Mouse (Mus musculus) layer of hippocampus, postnatal 10 days (tissue): ENCODE measurements at regions not wholly inside any gene's neighbourhood (a gene's known extent, or its start where the extent isn't known, plus 50 kb on each side); places are given as distances from the start of the nearest gene placed in this dataset.

Experiments
- DNase-seq, 2 experiments: peaks; one replicate each; pipeline ENCODE4 v3.0.0; 2021; ENCODE audit warnings: low spot score in 2 of 2

DNA sequence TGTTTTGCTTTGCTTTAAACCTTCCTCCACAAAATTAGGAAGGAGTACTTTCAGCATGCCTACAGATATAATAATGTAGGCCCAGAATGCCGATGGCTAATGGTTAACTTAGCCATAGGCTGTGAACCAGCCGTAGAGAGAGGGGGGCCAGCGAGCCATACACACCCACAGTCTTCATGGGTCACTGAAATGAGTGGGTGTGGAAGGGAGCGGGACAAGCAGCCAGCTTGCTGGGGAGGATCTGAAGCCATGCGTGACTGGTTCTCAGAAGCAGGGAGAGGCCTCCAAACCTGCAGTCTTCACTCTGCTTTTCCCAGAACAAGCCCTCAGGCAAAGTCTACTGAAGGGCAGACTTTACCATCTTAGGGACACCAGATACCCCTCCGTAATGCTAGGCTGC, 50.8 kb upstream of the Ptpn13 start:
- no peak for DNase-seq

DNA sequence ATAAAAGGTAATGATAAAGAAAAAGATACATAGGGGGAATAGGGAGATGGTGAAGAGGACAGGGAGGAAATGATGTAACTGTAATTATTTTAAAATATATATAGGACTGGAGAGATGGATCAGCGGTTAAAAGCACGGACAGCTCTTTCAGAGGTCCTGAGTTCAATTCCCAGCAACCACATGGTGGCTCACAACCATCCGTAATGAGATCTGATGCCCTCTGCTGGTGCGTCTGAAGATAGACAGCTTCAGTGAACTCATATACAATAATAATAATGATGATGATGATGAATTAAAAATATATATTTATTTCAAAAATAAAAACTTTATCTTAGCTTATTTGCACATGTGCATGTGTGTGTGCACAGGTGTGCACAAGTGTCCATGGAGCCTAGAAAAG, 51.9 kb upstream of the Ptpn13 start:
- DNase-seq = no peak

DNA sequence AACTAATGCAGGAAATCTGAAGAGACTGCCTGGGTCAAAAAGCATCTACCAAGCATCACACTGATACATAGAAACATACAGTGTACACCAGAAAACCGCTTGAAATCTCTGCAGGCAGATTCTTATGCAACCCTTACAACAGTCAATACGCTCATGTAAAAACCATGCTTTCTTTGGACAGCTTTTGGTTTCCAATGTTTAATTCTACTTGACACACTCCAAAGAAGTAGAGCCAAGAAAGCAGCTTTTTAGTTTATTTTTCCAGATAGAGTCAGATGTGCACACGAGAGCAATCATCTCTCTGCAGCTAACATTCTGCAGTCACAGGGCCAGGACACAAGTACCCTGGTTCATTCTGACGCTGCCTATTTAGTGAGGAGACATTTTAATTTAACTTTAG, 54.5 kb upstream of the Ptpn13 start:
- DNase-seq = no peak

DNA sequence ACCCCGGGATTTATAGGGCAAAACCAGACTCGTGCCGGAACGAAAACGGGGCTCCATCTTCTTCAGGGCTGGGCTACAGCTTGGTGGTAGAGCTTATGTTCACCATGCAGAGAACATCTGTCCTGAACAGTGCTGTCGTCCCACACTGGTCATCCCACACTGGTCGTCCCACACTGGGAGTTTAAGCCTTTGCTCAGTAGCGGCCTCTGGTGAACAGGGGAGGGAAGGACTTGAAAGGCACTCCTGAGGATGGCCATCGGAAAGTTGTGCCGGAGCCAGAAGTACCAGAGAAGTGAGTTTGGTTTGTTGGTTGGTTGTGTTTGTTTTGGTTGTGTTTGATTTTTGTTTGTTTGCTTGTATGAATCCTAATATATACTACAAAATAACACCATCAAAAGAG, 56.0 kb upstream of the Ptpn13 start:
- DNase-seq = no peak

DNA sequence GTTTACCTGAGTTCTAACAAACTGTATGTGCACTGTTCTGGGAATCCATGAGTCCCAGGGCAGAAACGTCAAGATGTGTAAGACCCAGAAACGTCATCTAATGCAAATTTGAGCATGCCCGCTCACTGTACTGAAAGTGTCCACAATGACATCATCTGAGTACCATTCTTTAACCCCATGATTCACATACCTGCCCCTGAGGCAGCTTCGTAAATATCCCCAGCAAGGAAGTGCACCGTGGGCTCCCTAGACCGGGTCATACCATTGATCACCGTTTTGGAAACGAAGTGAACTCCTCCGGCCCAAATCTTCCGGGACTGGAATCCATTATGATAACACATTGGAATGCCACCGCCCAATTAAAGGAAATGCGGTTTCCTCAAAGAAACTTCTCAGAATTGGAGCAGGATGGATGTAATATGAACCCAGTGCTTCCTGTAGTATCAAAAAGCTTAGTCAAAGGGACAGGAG, 57.8 kb upstream of the Ptpn13 start:
- no peak for DNase-seq

DNA sequence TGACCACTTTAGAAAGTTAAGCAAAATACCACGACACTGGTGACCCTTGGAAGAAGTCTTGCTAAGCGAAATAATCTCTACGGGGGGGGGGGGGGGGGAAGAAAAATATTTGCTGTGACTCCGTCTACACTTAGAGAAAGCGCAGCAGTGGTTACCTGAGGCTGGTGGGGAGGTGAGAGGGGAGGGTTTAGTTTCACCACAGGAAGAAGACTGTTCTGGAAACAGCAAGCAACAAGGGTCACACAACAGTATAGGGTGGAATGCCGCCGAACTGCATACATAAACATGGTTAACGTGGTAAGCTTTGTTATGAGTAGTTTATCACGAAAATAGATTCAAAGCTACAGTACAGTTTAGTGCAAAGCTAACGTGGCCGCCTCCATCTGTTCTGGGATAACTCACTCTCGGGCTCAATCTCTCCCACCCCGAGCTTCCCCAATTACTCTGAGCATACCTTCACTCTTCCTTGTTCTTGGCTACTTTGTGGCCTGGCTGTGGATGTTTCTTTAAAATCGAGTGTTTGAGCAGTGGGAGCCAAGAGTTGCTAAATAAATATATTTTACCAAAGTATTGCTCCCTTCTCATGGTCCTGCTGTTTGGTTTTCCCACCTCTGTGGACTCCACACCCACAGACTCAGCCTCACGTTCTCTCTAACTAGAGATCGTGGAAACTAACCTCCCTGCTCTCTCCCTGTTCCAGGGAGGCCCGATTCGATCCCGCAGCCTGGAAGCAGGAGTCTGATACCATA, 59.1 kb upstream of the Ptpn13 start:
- DNase-seq = no peak

DNA sequence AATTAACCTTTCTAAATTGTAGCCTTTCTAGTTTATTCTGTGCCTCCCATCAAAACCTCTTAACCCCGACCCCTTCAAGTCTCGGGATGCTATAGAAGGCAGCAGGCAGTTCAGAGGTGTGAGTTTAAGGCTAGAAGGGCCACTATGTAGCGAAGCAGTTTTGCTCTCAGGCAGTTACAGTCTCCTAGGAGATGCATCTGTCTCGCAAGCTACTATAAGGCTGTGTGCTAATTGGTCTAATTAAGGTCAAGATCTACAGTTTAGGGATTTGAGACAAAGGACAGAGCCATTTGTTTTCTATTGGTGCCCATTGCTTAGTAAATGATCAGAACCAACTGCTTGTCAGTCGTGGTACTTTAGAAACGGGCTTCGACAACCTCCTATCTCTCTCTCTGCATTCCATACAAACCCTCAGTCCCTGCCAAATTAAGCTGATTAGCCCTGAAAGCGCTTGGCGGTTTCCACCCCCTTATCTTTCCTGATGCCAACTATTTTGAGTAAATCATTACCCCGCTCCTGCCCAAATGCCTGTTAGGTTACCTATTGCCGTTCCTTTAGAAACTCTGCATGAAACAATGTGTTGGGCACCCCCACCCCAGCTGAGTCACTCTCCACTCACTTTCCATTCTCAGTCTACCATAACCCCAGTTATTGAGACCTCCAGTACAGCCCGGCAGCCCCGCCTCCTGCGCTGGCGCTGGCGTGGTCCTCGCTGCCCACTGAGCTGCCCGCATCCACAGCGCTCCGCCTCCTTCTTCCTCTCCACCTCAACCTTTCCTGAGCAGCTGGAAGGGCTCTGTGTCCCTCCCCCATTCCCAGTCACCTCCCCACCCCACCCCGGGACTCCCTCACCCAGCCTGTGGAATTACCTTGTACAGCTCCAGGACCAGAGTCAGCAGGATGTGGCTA, 59.9 kb upstream of the Ptpn13 start:
- no peak for DNase-seq

DNA sequence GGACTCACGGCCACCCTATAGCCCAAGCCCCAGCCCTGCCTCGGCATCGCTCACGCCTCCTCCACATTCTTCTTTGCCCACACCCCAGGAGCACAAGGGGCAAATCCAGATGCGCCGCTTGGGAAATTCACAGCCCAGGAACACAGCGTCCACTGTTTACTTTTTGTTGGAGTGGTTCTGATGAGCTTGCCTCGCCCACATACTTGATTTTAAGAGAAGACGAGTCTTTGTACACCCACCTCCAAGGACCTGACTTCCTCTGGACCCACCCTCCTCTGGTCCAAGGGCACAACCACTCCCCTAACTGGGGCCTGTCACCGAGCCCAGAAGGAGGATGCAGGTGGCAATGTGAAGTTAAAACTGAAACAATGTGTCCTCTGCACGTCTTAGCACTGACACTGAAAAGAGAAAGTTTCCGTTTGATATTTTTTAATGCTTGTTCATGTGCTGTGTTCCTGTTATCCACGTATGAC, 64.2 kb upstream of the Ptpn13 start:
- no peak for DNase-seq

DNA sequence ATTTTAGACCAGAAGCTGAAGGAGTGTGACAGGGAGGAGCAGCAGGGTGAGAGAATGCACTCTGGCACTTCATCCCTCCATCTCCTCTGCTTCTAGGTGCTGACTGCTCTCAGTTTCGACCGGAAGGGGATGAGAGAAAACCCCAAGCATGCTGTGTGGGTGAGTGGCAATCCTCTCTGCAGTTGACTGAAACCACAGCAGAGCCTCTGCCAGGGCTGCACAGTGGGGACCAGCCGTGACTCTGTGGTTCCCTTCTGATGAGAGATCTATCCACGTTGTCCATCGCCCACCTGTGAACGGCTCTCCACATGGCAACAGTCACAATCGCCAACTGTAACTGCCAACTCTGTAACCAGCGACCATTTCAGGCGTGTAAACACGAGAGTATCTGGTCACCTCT, 64.6 kb upstream of the Ptpn13 start:
- no peak for DNase-seq

DNA sequence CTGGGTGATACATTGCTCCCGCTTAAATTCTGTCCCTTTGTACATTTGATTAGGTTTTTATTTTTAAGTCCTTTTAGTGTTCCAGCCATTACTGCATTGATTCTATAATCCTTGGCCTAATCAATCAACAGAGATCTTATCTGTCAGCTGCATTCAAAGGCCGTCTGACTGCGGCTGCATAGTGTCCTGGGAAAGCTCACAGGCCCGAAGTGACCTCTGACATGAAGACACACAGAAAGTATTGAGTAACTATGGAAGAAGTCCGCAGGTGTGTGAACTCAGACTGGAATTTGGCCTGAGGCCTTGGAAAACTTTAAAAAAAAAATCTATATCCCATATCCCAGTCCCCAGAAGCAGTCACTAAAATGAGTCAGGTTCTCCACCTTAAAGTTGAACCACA, 67.4 kb upstream of the Ptpn13 start:
- DNase-seq = no peak

DNA sequence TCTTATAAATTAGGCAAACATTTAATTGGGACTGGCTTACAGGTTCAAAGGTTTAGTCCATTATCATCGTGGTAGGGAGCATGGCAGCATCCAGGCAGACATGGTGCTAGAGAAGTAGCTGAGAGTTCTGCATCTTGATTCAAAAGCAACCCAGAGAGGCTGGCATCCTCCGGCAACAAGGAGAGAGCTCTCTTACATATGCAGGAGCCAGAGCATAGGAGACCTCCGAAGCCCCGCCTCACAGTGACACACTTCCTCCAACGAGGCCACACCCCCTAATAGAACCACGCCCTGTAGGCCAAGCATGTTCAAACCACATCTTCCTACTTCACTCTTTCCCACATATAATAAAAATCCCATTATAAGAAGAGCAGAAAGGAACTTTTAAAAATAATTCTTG, 68.5 kb upstream of the Ptpn13 start:
- DNase-seq = no peak

DNA sequence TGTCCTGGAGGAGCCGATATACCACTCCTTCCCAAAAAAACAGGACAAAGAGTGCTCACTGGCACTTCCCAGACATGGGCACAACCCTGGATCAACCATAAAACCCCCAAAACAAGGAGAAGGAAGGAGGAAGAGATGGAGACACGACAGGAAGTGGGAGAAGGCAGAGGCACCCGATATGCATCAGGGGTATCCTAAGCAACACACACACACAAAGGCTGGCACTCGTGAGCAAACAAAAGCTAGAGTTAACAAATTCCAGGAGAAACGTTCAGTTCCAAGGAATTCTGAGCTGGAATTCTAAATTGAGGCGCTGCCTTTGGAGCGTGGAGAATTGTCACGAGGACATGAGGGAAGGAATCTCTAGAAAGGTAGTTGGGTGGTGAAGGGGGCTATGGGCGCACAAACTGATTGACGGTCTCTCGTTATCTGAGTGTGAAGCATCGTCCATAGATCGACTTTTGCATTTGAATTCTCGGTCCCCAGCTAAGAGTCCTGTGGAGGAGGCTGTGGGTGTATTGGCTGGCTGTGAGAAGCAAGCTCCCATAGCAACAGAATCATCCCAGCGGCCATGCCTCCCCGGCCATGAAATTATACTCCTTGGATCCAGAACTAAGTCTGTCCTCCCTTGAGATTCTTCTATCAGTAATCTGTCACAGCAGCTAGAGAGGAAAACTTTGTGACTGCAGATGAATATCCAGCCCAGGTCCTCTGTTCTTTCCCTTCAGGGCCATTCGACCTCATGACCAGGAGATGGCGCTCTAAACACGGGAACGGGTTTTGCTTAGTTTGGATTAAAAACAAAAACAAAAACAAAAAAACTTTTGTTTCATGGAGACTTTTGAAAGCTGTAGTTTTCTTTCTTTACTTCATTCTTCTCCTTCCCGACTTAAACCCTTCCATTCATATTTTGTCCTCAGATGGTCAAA, 69.4 kb upstream of the Ptpn13 start:
- DNase-seq = peak; percentile 68 to 71

DNA sequence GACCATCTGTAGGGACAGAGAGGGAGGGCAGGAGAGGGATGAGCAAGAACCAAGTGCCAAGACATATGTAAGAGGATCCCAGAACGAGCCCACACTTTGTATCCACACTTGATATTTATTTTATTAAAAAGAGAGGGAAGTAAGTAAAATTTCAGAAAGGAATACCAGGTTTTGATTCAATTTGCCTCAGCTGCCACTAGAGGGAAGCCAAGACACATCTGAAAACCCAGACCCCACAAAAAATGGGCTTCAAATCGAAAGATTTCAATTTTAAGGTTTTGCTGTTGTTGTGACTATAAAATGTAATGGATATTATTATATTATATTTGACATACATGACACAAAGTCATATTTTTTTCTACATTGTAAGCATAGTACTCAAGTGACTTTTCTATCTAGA, 81.1 kb upstream of the Ptpn13 start:
- DNase-seq = peak in 1 of 2 experiments; percentile 55

DNA sequence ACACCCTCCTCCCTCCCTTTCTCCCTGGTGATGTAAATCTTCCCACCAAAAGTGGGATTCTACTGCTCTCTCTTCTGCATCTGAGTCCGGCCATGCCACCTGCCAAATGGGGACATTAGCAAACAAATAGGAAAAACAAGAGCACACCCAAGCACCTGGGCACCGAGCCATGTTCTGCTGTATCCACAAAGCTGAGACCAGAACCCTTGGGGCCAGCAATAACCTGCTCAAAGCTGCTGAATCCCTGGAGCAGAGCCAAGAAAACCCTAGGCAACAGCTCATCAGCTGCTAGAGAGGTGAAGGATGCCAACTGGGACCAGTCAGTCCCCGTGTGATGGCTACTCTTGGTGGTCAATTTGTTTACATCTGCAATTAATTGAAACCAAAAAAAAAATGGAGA, 83.5 kb upstream of the Ptpn13 start:
- peak in 1 of 2 experiments; percentile 27 for DNase-seq

DNA sequence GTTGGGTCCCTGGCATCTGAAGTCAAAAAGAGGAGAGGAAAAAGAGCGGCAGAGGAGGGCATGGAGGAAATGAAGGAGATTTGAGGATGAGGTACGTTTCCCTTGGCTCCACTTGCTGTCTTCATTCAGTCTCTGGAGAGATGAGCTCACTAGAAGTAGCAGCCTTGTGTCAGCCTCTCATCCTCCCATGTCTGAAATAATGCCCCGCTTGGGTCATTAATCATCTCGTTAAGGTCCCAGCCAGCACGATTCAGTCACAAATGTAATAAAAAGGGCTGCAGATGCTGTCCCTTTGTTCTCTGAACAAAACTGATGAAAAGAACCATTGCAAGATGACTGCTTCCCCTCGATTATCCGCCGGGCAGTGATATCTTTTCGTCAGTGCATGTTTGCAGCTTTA, 84.4 kb upstream of the Ptpn13 start:
- no peak for DNase-seq

DNA sequence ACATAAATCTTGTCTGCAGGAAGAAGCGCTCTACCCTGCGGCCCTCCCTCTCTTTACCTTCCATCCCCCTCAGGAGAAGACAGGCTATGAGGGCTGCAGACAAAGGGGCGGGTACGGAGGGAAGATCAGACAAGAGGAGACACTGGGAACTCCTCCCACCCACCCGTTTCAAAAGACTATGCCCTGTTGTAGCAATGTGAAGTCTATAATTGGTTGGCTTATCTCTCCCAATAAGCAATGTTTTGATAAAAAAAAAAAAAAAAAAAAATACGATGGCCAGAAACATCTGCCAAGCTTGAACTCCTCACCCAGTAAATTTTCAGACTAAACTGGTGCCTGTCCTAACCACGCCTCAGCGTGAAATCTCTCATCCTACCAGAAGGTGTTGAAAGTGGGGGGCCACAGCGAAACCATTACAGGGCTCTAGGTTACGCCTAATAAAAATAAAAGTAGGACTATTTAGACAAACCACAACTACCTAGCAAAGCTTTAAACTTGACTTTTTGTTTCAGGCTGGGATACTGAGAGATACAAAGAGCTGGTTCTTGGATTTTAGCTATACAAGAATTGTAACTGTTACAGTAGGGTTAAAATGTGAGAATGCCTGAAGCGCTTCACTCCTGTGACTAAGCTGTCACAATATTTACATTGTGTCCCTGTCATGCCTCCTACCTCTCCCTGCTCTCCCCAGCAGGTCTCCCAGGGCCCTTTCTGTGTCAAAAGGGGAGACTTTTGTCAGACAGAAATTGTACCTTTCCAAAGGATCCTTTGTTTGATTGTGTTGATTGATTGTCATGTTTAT, 88.1 kb upstream of the Ptpn13 start:
- DNase-seq = no peak

DNA sequence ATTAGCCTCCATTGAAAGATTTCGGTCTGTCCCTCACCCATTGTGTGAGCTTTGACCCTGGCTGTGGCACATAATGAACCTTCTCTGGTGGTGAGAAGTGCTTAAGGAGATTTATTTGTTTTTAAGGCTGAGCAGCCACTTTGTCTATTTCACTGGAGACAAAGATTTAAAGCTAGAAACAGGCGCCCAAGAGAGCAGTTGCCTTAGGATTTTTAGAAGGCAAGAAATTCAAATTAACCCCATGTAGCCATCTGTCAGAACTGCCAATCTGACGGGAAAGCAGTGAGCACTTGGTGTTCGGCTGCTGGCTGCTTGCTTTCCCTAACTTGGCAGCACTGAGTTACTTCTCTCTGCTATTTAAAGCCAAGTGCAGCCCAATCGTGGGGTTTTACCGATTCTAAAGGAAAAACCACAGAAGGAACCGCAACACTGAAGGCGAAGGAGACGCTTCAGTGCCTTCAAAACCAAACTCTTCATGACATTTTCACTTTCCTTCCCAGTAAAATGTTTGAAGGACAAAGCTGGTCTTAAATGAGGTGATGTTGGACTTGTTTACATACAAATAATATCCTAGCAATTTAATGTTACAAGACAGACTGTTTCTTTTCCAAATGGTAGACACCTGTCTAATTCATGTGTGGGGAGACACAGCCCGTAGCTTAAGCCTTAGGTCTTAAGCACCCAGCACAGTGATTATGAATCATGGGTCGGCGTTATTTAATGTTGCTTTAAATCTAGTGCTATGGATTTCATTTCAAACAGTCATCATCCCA, 88.9 kb upstream of the Ptpn13 start:
- DNase-seq = peak; percentile 11 to 34

DNA sequence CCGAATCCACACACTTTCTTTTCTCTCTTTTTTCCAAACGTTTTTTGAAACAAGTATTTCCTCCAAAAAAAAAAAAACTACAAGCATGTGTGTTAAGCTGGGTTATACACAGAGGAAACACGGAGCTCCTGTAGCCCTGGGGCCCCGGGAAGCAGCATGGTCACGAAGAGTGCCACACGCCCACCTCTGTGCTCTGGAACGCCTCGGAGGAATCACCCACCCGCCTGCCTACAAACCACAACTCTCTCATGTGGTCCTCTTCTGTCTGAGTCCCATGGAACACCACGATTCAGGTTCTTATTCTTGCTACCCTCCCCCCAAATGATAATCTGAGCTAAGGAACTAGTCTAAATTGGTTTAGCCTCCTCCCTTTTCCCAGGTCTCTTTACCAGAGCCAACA, 98.6 kb upstream of the Ptpn13 start:
- no peak for DNase-seq

DNA sequence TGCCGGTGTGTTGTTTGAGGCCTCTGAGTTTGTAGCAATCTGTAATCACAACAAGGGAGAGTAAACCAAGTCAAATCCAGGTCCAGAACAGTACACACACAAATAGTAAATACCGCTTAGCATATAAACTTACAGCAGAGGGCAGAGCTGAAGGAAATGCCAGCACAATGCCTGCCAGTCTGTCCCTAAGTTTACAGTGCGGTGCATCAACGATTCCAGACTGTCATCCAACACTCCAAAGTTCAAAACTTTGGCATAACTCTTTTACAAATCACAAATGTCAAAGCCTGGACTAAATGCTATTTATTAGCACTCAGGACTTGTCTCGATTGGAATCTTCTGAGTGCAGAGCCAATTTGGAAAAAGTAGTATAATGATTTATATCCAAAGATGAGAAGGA, 104.7 kb upstream of the Ptpn13 start:
- no peak for DNase-seq
